Mouse (Mus musculus): ENCODE results near the gene Atg4a-ps. TPM values are rescaled to one million over a fixed set of nuclear protein-coding genes. Genes with fewer than 3 reads are reported as not detected.

Atg4a-ps gene
- total RNA-seq, 2 experiments from 2014 or later = 1.8 TPM; not detected in 1

DNA sequence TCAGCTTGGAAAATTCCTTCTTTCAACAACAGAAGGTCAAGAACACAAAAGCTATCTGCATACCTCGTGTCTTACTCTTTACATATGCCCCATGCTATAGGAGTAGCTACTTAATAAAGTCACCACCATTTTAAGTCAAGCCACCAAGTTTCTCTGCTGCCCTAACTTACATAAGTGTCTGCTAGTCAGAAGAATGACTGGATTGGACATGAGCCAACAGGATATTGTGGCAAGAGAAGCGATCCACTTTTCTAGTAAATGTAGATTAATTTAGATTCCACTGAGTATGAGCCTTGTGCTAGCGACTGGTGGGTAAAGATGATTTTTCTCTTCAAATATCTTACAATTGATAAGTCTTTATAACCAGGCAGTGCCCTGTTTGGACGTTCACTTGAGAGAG lies 12.0 kb downstream of the Atg4a-ps start:
- intact Hi-C loops (cut with DNase I) = no loop called here

DNA sequence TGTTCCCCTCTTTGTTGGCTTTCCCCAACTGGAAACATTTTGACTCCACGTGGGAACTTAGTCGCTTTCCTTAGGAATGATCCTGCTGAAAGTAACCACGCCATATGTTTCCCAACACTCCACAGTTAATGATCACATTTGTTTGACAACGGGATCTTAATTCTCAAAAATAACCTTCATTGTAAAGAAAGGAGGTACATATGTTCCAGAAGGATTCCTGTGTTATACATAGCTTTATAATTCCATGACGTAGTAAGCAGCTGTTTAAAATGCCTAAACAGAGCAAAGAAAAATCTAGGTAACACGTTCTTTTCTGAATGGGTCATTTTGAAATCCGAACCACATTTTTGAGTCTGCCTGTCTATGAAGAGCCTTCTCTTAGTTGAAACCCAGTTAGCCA lies 12.7 kb downstream of the Atg4a-ps start:
- DNase-seq (ENCODE audit: low spot score) = no peak
- intact Hi-C loops (cut with DNase I) = no loop called here

More for the DNA sequence above, 12.0 kb downstream of the Atg4a-ps start:
- DNase-seq (ENCODE audit: low spot score) = no peak

DNA sequence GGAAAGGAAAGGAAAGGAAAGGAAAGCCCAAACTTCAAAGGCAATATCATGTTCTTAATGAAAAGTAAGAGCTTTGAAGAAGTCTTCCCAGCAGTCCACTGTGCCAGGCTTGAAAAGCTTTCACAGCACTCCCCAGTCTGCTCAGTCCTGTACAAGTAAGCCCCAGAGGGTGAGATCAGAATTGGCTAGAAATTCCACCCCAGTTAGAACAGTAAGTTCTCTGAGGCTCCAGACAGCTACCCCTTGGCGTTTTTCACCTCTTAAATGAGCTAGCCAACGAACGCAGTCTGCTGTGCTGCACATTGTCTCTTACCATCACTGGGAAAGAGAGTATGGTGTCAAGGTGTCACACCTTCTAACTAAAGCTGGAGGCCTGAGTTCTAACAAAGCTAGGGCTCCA lies 18.2 kb downstream of the Atg4a-ps start:
- DNase-seq (ENCODE audit: low spot score) = no peak
- intact Hi-C loops (cut with DNase I) = no loop called here

DNA sequence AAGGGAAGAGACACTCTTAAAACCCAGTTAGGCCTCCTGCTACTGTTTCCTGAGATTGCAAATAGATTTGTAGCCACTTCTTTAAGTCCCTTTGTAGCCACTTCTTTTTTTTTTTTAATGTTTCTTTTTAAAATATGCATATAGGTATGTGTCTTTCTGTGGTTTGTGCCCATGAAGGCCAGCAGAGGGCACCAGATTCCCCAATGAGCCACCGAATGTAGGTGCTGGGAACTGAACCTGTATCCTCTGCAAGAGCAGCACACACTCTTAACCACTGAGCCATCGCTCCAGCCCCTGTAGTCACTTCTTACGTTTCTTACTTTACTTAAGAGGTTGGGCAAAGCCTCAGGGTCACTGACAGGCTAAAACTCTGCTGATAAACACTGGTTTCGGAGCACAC lies 19.4 kb downstream of the Atg4a-ps start:
- no peak for DNase-seq (ENCODE audit: low spot score)
- intact Hi-C loops (cut with DNase I) = no loop called here

DNA sequence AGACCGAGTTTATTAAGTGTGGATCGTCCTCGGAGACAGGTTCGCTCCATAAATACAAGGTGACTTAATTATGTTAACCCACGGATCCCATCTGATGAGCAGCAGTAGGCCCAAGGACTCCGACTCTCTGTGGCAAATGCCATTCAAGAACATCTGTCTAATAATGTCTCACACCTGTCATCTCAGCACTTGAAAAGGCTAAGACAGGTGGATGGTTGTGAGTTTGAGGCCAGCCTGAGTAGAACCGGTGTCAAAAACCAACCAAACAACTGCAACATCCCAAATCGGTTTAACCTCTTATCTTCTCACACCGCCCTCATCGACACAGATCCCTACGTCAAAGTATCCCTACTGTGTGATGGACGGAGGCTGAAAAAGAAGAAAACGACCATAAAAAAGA lies 20.7 kb downstream of the Atg4a-ps start:
- no peak for DNase-seq (ENCODE audit: low spot score)
- intact Hi-C loops (cut with DNase I) = no loop called here

DNA sequence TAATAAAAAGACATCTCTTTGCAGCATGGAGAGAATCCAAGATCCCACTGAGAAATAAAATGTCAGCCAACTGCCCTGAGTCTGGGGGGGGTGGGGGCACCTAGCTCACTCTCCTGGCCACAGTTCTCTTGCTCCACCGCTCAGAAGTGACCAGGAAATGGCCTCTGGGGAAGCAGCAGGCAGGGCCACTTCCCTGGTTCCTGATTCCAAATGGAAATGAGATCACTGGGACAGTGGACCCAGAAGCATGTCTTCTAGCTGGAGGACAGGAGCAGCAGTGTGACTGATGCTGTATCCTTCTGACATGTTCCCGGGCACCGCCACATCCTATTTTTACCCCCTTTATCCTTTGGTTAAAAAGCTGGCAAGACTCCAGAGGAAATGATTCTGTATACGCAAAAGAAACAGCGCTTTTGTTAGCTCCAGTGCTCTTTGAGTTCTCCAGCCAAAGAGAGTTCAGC lies 21.2 kb downstream of the Atg4a-ps start:
- DNase-seq (ENCODE audit: low spot score) = no peak
- intact Hi-C loops (cut with DNase I) = no loop called here

DNA sequence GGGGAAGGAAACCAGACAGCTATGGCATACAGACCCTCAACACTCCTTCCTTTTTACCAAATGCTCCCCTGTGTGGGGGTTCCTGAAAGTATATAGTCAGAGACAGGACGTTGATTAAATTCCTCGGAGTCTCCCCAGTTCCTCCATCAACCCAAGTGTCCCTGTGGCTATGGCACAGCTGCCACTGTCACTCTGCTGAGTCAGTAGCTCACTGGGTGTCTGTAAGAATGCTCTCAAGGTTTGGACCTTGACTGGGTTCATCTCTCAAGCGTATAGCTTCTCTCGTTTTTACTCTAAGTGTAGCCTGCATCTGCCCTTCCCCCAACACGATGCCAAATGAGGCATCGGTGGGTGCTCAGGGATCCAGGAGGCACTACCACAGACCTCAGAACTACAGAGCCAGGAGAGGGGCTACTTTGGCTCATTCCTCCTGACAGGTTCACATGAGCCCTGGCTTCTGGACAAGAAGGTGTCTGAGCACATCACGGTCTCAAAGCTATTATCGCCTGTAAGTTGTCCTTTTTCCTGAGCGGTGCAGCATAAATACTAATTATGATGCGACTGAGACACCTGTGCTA lies 21.9 kb downstream of the Atg4a-ps start:
- intact Hi-C loops (cut with DNase I) = no loop called here
- no peak for DNase-seq (ENCODE audit: low spot score)

DNA sequence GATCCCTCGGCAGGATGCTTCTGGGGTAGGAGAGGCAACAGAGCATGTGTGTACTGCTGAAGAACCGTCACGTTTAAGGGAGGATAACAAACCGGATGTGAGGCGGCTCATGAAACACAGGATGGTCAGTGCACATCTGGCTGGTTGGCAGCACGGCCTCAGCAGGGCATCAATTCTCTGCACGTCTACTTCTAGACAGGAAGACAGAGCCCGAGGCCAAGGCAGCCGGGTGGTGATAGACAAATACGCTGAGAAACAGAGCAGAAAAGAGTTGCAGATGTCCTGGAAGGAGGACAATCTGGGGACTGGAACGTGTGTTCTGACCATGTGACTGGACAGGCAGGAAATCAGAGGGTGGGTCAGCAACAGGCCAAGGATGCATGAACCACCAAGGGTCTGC lies 25.8 kb downstream of the Atg4a-ps start:
- DNase-seq (ENCODE audit: low spot score) = no peak
- intact Hi-C loops (cut with DNase I) = no loop called here

DNA sequence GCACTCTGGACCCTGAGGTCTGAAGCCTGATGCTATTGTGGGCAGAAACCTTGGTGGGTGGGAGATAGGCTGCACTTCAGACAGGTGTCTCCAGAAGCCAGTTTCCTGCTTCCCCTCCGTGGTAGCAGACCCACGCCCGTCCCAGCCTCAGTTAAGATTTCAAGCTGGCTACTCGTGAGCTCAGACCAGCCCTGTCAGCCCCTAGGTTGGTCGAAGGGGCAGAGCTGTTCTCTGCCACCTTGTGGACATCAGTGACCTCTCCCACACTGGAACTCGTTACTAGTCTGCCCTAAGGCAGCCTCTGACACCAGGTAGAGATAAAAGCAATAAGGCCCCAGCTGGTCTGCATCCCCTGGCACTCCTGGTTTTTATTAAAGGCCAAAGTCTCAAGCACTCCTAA lies 28.9 kb downstream of the Atg4a-ps start:
- intact Hi-C loops (cut with DNase I) = no loop called here
- no peak for DNase-seq (ENCODE audit: low spot score)

DNA sequence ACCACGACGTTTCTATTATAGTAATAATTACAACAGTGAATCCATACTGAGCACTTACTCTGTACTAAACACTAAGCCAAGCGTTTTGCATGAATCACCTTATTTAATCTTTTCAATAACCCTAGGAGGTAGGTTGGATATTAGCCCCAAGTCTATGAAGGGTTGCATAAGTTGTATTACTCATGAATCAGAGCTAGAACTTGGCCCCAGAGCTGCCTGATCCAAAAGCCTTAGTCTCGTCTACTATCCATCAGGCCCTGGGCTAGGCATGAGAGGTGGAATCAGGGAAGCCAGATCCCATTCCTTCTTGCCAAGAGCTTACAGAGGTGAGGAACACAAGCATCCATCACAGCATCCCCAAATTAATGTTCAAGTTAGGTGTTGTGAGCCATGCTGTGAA lies 30.2 kb downstream of the Atg4a-ps start:
- DNase-seq (ENCODE audit: low spot score) = no peak

DNA sequence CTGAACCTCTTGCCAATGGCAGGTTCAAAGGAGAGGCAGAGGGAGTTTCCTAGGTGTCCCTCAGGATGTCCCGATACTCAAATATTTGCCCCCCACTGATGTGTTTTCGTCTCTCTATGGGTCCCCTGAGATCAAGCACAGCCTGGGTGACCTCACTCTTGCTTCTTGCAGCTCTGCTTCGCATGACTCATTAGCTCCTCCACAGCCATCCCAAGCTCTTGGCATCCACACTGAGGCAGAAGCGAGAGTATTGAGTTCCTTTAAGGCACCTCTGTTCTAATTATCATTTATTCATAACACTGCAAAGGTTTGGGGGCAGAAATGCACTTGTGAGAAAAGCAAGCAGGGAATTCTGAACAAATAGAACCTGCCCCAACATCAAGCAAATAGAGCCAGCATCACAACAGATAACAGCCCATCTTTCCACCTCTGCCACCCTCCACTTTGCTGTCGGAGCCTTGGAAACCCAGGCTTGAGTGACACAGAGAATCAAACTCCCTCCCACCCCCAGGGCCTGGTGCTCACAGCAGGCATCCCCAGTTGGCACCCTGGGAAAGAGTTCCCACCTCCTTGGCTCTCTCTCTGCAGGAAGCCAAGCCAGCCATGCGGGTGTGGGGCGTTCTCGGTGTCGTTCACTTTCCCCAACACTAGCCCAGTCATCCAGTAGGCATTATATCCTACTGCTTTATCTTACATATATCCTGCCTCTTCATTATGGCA lies 33.1 kb downstream of the Atg4a-ps start:
- intact Hi-C loops (cut with DNase I) = no loop called here
- DNase-seq (ENCODE audit: low spot score) = peak; percentile 19

More for the DNA sequence above, 30.2 kb downstream of the Atg4a-ps start:
- intact Hi-C loops (cut with DNase I) = no loop called here

DNA sequence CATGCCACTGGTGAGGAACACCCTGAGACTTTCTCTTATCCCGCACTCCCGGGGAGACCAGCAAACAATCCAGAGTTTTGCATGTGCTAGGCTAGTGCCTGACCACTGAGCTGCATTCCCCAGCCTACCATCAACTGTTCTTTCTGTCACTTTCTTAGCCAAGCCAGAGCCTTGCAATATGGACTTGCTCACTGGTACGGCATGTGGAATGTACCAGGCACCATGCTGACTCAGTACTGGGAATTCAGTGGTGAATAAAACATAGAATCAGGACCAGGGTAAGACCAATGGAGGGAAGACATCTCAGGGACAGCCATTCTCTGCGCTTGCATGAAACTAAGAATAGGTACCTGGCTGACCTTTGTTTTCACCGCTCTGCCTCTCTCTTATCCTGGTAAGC lies 35.6 kb downstream of the Atg4a-ps start:
- DNase-seq (ENCODE audit: low spot score) = no peak
- intact Hi-C loops (cut with DNase I) = no loop called here

DNA sequence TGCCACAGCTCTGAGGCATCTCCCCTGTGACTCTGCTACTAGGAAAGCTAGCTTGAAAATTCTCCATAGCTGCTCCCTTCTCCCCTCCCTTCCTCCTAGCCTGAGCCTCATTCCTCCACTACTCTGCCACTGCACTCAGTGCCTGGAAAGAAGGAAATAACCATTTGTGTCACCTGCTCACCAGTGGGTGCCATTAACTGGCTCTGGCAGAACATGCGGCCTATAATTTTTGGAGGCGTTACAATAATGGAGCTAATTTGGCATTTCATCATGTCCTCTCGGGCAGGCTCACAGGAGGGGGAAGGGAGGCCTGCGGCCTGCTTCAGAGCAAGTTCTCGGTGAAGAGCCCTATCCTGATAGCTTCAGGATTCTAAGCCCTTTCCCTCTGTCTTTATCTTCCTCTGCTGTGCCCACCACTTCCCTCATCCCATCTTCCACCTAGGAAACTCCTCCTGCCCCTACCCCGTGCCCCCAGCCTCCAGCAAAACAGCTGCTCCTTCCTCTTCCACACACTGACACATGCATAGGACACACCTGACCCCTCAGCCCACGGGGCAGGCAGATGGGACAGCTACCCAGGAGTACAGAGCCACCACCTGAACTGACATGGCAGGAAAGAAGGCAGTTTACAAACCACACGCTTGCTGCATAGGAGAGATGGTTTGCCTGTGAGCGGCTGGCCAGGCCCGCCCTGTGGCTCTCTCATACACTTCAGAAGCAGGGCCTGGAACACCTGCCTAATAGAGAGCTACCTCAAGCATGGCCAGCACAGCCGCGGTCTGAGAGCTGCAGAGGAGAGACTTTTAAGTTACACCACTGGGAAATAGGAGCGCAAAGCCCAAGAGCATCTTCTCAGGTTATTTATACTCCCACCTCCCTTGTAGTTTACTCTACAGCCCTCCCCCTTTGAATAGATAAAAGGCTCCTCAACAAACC lies 38.9 kb downstream of the Atg4a-ps start:
- intact Hi-C loops (cut with DNase I) = no loop called here
- DNase-seq (ENCODE audit: low spot score) = no peak

DNA sequence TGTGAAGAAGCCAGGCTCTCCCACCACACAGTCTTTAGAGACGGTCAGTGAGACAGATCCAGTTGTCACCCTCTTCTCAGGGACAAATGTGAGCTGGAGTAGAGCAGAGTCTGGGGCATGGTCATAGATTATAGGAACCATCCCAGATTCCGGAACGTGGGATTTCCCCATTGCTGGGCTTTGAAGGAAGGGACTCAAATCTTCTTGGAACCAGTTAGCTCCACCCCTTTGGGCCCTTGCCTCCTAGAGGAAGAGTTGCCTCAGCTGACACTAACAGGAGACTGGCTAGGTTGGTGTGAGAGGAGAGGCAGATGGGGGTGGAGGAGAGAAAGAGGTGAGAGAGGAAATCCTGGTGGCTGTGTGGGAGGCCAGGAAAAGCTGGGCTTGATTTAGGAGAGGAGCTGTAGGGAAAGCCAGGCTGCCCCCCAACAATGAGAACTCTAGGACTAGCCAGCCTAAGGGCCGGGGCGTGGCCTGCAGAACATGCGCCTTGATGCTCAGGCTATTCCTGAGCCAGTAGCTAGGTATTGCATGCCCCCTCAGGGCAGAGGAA lies 39.7 kb downstream of the Atg4a-ps start:
- intact Hi-C loops (cut with DNase I) = no loop called here
- DNase-seq (ENCODE audit: low spot score) = no peak

DNA sequence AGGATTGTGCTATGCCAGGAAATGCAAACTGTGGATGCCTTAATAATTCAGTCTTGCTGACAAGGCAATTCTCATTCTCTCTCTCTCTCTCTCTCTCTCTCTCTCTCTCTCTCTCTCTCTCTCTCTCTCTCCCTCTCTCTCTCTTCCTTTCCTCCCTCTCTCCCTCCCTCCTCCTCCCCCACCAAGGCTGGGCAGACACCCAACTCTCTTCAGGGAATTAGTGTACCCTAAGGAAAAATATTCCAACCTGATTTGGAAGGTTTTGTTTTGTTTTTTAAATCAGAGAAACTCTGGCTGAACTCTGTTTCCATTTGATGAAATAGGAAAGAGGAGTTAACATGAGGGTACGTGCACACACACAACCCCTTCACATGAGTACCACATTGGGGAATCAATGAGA lies 44.3 kb downstream of the Atg4a-ps start:
- no peak for DNase-seq (ENCODE audit: low spot score)
- intact Hi-C loops (cut with DNase I) = no loop called here

DNA sequence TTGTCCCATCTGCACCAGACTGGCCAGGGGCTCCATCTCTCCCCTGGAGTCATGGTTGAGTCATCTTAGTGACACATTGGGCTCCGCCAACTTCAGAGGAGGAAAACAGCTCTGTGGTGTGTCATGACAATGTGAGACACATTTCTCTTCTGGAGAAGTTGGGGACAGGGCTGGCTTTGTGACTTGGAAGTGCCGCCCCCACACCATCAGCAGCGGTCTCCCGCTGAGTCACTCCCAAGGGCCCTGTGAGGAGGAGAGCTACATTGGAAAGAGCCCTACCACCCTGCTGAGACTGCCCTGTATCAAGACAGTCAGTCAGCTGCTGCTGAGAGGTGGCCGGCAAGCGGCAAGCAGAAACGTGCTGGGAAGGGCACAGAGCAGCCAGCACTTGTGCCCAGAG lies 44.9 kb downstream of the Atg4a-ps start:
- intact Hi-C loops (cut with DNase I) = no loop called here
- DNase-seq (ENCODE audit: low spot score) = peak; percentile 42

DNA sequence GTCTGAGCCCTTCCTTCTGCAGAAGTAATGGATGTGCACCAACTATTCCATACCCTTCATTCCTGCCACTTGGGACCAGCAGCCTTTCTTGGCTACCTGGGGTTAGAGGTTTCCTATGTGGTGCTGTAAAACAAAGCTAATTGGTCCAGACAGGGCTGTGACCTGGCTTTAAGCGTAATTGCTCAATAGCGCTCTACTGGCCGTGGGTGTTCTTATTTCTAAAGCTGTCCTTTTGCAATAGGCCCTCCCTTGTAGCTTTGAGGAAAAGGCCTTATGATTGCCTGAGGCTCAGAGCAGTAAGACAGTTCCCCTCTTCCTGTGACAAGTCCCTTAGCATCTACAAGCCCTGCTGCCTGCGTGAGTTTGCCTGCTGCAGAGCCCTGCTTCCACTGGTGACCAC lies 48.3 kb downstream of the Atg4a-ps start:
- intact Hi-C loops (cut with DNase I) = no loop called here

DNA sequence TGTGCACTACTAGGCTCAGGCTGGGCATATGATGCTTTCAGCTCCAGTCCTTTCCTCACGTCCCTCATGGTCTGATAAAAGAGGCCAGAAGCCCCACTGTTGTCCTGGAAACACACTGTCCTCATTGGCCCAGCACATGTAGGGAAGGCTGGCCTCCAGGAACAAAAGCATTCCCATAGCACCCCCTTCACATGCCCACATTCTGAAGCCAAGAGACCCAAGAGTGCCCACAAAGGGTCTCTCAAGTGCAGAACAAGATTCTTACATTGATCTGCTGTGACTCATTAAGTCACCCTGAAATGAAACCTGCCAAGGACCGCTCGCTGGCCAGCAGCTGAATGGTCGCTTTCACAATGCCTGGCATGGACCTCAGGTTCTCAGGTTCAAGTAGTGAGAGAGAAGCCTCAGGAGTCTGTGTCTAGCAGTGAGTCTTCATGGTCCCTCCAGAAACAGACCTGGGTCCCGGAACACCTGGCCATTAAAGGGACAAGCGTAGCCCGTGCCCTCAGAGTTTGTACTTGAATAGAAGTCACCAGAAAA lies 50.5 kb downstream of the Atg4a-ps start:
- DNase-seq (ENCODE audit: low spot score) = no peak
- intact Hi-C loops (cut with DNase I) = no loop called here

More for the DNA sequence above, 48.3 kb downstream of the Atg4a-ps start:
- DNase-seq (ENCODE audit: low spot score) = no peak
